Mouse (Mus musculus): ENCODE measurements around the gene Mtmr12. TPM values are rescaled to one million over a fixed set of nuclear protein-coding genes. Genes with fewer than 3 reads are reported as not detected.

Mtmr12 gene
- polyA plus RNA-seq, 1 experiment from 2014 or later: 8.1 TPM

GRCm38 (mm10) chr15:12301771-12302170 lies 96.9 kb downstream of the Mtmr12 start:
- H3K27me3 ChIP-seq (ENCODE audit: control insufficient read depth, insufficient read depth, low read depth, low read length): no peaks in the 10 kb centered on the region
- no peak overlapping the region for H3K4me2 ChIP-seq (ENCODE audit: low read length)
- ATAC-seq: no peak
- H3K4me3 ChIP-seq (ENCODE audit: low read depth, low read length): no peak overlapping the region
- H3K9me3 ChIP-seq (replicated peaks; ENCODE audit: control insufficient read depth, low read length, poor library complexity, severe bottlenecking): no peaks in the 10 kb centered on the region
- H3K27ac ChIP-seq (ENCODE audit: low read length): no peak overlapping the region
- no peaks in the 10 kb centered on the region for H3K4me1 ChIP-seq (ENCODE audit: control insufficient read depth, insufficient read depth, low read length)
- no peak overlapping the region for H3K9ac ChIP-seq (ENCODE audit: low read depth, low read length)
- 78% methylated on average over 4 of the region's 6 CpGs for WGBS
- H3K36me3 ChIP-seq (ENCODE audit: control insufficient read depth, insufficient read depth, low read length): no peaks in the 10 kb centered on the region

GRCm38 (mm10) chr15:12306188-12307071 lies 101.6 kb downstream of the Mtmr12 start:
- no peak overlapping the region for H3K27ac ChIP-seq (ENCODE audit: low read length)
- WGBS: 75% methylated on average over 8 of the region's 8 CpGs
- no peaks in the 10 kb centered on the region for H3K4me1 ChIP-seq (ENCODE audit: control insufficient read depth, insufficient read depth, low read length)
- no peak overlapping the region for H3K9ac ChIP-seq (ENCODE audit: low read depth, low read length)
- no peak overlapping the region for H3K4me2 ChIP-seq (ENCODE audit: low read length)
- no peak overlapping the region for H3K4me3 ChIP-seq (ENCODE audit: low read depth, low read length)
- H3K27me3 ChIP-seq (ENCODE audit: control insufficient read depth, insufficient read depth, low read depth, low read length): no peaks in the 10 kb centered on the region
- no peaks in the 10 kb centered on the region for H3K9me3 ChIP-seq (replicated peaks; ENCODE audit: control insufficient read depth, low read length, poor library complexity, severe bottlenecking)
- ATAC-seq: no peak
- H3K36me3 ChIP-seq (ENCODE audit: control insufficient read depth, insufficient read depth, low read length): no peaks in the 10 kb centered on the region

DNA sequence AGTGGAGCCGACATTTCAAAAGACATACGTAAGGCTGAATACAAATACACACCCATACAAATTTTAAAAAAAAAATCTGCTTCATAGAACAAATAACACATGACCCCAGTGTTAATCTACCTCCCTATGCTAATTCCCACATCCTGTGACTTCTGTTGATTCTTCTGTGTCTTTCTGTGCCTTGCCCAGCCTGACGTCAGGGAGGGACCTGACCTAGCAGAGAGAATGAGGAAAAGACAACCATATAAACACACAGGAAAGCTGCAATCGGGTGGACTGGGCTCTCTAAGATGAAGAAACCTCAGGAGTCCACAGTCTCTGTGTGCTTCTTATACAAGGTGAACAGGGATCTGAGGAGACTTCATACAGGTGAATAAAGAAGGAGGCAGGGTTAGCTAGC lies 102.3 kb downstream of the Mtmr12 start:
- Histone ChIP-seq H3K4me1 (ENCODE audit: control insufficient read depth, insufficient read depth, low read length) (no peaks in the 10 kb centered on the region), H3K9me3 (replicated peaks; ENCODE audit: control insufficient read depth, low read length, poor library complexity, severe bottlenecking) (no peaks in the 10 kb centered on the region), H3K27ac (ENCODE audit: low read length) (no peak overlapping the region), H3K36me3 (ENCODE audit: control insufficient read depth, insufficient read depth, low read length) (no peaks in the 10 kb centered on the region), H3K9ac (ENCODE audit: low read depth, low read length) (no peak overlapping the region), H3K4me2 (ENCODE audit: low read length) (no peak overlapping the region), H3K4me3 (ENCODE audit: low read depth, low read length) (no peak overlapping the region), H3K27me3 (ENCODE audit: control insufficient read depth, insufficient read depth, low read depth, low read length) (no peaks in the 10 kb centered on the region)
- 68% methylated on average over 4 of the region's 4 CpGs for WGBS
- ATAC-seq: no peak

GRCm38 (mm10) chr15:12308539-12308938 lies 103.7 kb downstream of the Mtmr12 start:
- 75% methylated on average over 5 of the region's 5 CpGs for WGBS
- H3K4me2 ChIP-seq (ENCODE audit: low read length): no peak overlapping the region
- H3K9me3 ChIP-seq (replicated peaks; ENCODE audit: control insufficient read depth, low read length, poor library complexity, severe bottlenecking): no peaks in the 10 kb centered on the region
- H3K9ac ChIP-seq (ENCODE audit: low read depth, low read length): no peak overlapping the region
- H3K4me3 ChIP-seq (ENCODE audit: low read depth, low read length): no peak overlapping the region
- H3K36me3 ChIP-seq (ENCODE audit: control insufficient read depth, insufficient read depth, low read length): no peaks in the 10 kb centered on the region
- H3K4me1 ChIP-seq (ENCODE audit: control insufficient read depth, insufficient read depth, low read length): no peaks in the 10 kb centered on the region
- ATAC-seq: no peak
- no peaks in the 10 kb centered on the region for H3K27me3 ChIP-seq (ENCODE audit: control insufficient read depth, insufficient read depth, low read depth, low read length)
- H3K27ac ChIP-seq (ENCODE audit: low read length): no peak overlapping the region

DNA sequence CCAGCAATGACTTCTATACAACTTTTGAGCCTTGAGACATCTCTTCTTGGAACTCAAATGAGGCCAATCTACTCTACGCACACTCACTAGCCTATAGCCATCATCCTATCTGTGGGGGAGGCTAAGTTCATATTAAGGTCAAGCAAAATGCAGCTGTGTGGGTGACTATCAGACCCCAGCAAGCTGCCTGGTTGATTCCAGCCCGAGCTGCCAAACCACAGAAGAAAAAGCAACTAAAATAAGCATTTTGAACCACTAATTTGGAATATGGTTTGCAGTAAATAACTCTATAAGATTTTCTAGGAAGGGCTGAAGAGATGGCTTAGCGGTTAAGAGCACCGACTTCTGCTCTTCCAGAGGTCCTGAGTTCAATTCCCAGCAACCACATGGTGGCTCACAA lies 105.8 kb downstream of the Mtmr12 start:
- no peaks in the 10 kb centered on the region for H3K9me3 ChIP-seq (replicated peaks; ENCODE audit: control insufficient read depth, low read length, poor library complexity, severe bottlenecking)
- no peak for ATAC-seq
- no peak overlapping the region for H3K4me2 ChIP-seq (ENCODE audit: low read length)
- H3K4me1 ChIP-seq (ENCODE audit: control insufficient read depth, insufficient read depth, low read length): no peaks in the 10 kb centered on the region
- 95% methylated on average over 4 of the region's 4 CpGs for WGBS
- no peaks in the 10 kb centered on the region for H3K27me3 ChIP-seq (ENCODE audit: control insufficient read depth, insufficient read depth, low read depth, low read length)
- H3K4me3 ChIP-seq (ENCODE audit: low read depth, low read length): no peak overlapping the region
- no peaks in the 10 kb centered on the region for H3K36me3 ChIP-seq (ENCODE audit: control insufficient read depth, insufficient read depth, low read length)
- no peak overlapping the region for H3K27ac ChIP-seq (ENCODE audit: low read length)
- H3K9ac ChIP-seq (ENCODE audit: low read depth, low read length): no peak overlapping the region

- ATAC-seq: no peak
- Histone ChIP-seq H3K36me3 (ENCODE audit: control insufficient read depth, insufficient read depth, low read length) (no peaks in the 10 kb centered on the region), H3K4me3 (ENCODE audit: low read depth, low read length) (no peak overlapping the region), H3K9ac (ENCODE audit: low read depth, low read length) (no peak overlapping the region), H3K27ac (ENCODE audit: low read length) (no peak overlapping the region), H3K27me3 (ENCODE audit: control insufficient read depth, insufficient read depth, low read depth, low read length) (no peaks in the 10 kb centered on the region), H3K4me2 (ENCODE audit: low read length) (no peak overlapping the region), H3K9me3 (replicated peaks; ENCODE audit: control insufficient read depth, low read length, poor library complexity, severe bottlenecking) (no peaks in the 10 kb centered on the region), H3K4me1 (ENCODE audit: control insufficient read depth, insufficient read depth, low read length) (no peaks in the 10 kb centered on the region)
- 89% methylated on average over 7 of the region's 7 CpGs for whole genome bisulfite sequencing
Measured at GRCm38 (mm10) chr15:12311465-12311864, 106.6 kb downstream of the Mtmr12 start.

DNA sequence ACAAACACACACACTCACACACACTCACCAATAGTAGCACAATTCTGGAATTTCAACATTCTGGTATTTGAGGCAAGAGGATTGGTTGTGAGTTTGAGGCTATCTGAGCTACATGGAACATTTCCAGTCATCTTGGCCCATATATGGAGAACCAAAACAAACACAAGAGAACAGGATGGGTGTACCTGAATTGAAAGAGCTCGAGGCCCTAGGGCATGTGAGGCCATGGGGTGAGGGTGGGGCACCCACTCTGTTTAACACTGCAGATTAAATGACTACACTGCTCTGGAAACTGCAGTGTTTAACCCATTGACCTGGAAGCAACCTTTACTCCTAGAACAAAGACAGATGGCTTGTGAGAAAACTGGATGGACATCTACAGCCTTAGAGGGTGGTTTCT lies 108.4 kb downstream of the Mtmr12 start:
- Histone ChIP-seq H3K9me3 (replicated peaks; ENCODE audit: control insufficient read depth, low read length, poor library complexity, severe bottlenecking) (no peaks in the 10 kb centered on the region), H3K4me1 (ENCODE audit: control insufficient read depth, insufficient read depth, low read length) (no peaks in the 10 kb centered on the region), H3K9ac (ENCODE audit: low read depth, low read length) (no peak overlapping the region), H3K4me3 (ENCODE audit: low read depth, low read length) (no peak overlapping the region), H3K36me3 (ENCODE audit: control insufficient read depth, insufficient read depth, low read length) (no peaks in the 10 kb centered on the region), H3K27me3 (ENCODE audit: control insufficient read depth, insufficient read depth, low read depth, low read length) (no peaks in the 10 kb centered on the region), H3K4me2 (ENCODE audit: low read length) (no peak overlapping the region), H3K27ac (ENCODE audit: low read length) (no peak overlapping the region)
- WGBS: 33% methylated on average over 1 of the region's 1 CpGs
- no peak for ATAC-seq

GRCm38 (mm10) chr15:12314584-12314983 lies 109.8 kb downstream of the Mtmr12 start:
- WGBS: 89% methylated on average over 5 of the region's 5 CpGs
- Histone ChIP-seq H3K9me3 (replicated peaks; ENCODE audit: control insufficient read depth, low read length, poor library complexity, severe bottlenecking) (no peaks in the 10 kb centered on the region), H3K27me3 (ENCODE audit: control insufficient read depth, insufficient read depth, low read depth, low read length) (no peaks in the 10 kb centered on the region), H3K27ac (ENCODE audit: low read length) (no peak overlapping the region), H3K4me3 (ENCODE audit: low read depth, low read length) (no peak overlapping the region), H3K4me2 (ENCODE audit: low read length) (no peak overlapping the region), H3K36me3 (ENCODE audit: control insufficient read depth, insufficient read depth, low read length) (no peaks in the 10 kb centered on the region), H3K9ac (ENCODE audit: low read depth, low read length) (no peak overlapping the region), H3K4me1 (ENCODE audit: control insufficient read depth, insufficient read depth, low read length) (no peaks in the 10 kb centered on the region)
- no peak for ATAC-seq

DNA sequence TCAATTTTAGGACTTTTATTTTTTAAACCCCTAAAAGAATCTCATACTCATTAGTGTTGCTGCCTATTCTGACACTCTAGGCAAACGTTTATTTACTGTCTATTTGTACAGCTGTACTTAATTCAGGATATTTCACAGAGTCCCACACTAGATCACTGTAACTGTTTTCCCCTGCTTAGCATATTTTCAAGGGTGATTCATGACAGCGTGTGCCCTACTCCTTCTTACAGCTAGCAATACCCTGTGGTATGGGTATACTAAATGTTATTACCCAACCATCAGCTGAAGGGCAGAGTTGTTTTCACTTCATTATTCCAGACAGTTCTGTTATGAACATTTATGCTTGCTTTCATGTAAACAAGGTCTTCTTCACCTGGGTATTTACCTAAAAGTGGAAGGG lies 111.2 kb downstream of the Mtmr12 start:
- no peaks in the 10 kb centered on the region; the same call in 1 of the 2 replicates for H3K4me1 ChIP-seq (ENCODE audit: control insufficient read depth, insufficient read depth, low read length)
- 58% methylated on average over 2 of the region's 2 CpGs for WGBS
- no peak for ATAC-seq

More for the DNA sequence above, 111.2 kb downstream of the Mtmr12 start:
- Histone ChIP-seq H3K36me3 (ENCODE audit: control insufficient read depth, insufficient read depth, low read length) (no peaks in the 10 kb centered on the region), H3K9me3 (replicated peaks; ENCODE audit: control insufficient read depth, low read length, poor library complexity, severe bottlenecking) (no peaks in the 10 kb centered on the region), H3K9ac (ENCODE audit: low read depth, low read length) (no peak overlapping the region), H3K27ac (ENCODE audit: low read length) (no peak overlapping the region), H3K4me2 (ENCODE audit: low read length) (no peak overlapping the region), H3K4me3 (ENCODE audit: low read depth, low read length) (no peak overlapping the region), H3K27me3 (ENCODE audit: control insufficient read depth, insufficient read depth, low read depth, low read length) (peaks cover 3% of the 10 kb centered on the region; the same call in 1 of the 2 replicates)

Data from midbrain, embryonic 16.5 days (tissue).